Mouse (Mus musculus) kidney, adult 2 months (tissue): ENCODE measurements around the gene Rnf187.

ENCODE experiments used
- CTCF ChIP-seq: fragments of 200-500 bp; conservative IDR thresholded peaks from 2 replicates; pipeline ENCODE4 v1.5.1; 2011; ENCODE audit warnings: low read depth, mild to moderate bottlenecking, control low read depth, low read length, moderate library complexity, mixed read lengths; ENCODE audit not compliant: insufficient read depth, insufficient read length
- POLR2A ChIP-seq: fragments of 200-500 bp; IDR thresholded peaks from one replicate; pipeline ENCODE4 v1.6.1; 2011; ENCODE audit warnings: low read depth, low read length, control low read depth

- TF ChIP-seq CTCF (peak; percentile 52), POLR2A (peak; percentile 65)
Measured at GRCm38 (mm10) chr11:58954420-58955142, 15.9 kb upstream of the Rnf187 start, which contains the start of the genes Hist3h2a and Trim17.
